Mouse (Mus musculus) testis, adult 2 months (tissue): ENCODE results near the gene Notch4.

ENCODE experiments used
- CTCF ChIP-seq: fragments of 200-500 bp; IDR thresholded peaks from 2 replicates; pipeline ENCODE4 v1.5.1; 2012; ENCODE audit warnings: low read depth, mild to moderate bottlenecking, inconsistent platforms, low read length, moderate library complexity; ENCODE audit not compliant: control insufficient read depth, insufficient read depth, insufficient replicate concordance
- POLR2A ChIP-seq: fragments of 200-500 bp; IDR thresholded peaks from 2 replicates; pipeline ENCODE4 v1.6.1; 2012; ENCODE audit warnings: low read depth, mild to moderate bottlenecking, inconsistent platforms, low read length, moderate library complexity; ENCODE audit not compliant: control insufficient read depth

- TF ChIP-seq POLR2A (no peak), CTCF (no peak)
Observed at GRCm38 (mm10) chr17:34549156-34549555, 14.9 kb upstream of the Notch4 start.
